Mouse (Mus musculus) testis, adult 2 months (tissue): ENCODE results near the gene Ccdc105.

Experiments
- CTCF ChIP-seq: fragments of 200-500 bp; IDR thresholded peaks from 2 replicates; pipeline ENCODE4 v1.5.1; 2012; ENCODE audit warnings: low read depth, mild to moderate bottlenecking, inconsistent platforms, low read length, moderate library complexity; ENCODE audit not compliant: control insufficient read depth, insufficient read depth, insufficient replicate concordance
- POLR2A ChIP-seq: fragments of 200-500 bp; IDR thresholded peaks from 2 replicates; pipeline ENCODE4 v1.6.1; 2012; ENCODE audit warnings: low read depth, mild to moderate bottlenecking, inconsistent platforms, low read length, moderate library complexity; ENCODE audit not compliant: control insufficient read depth

DNA sequence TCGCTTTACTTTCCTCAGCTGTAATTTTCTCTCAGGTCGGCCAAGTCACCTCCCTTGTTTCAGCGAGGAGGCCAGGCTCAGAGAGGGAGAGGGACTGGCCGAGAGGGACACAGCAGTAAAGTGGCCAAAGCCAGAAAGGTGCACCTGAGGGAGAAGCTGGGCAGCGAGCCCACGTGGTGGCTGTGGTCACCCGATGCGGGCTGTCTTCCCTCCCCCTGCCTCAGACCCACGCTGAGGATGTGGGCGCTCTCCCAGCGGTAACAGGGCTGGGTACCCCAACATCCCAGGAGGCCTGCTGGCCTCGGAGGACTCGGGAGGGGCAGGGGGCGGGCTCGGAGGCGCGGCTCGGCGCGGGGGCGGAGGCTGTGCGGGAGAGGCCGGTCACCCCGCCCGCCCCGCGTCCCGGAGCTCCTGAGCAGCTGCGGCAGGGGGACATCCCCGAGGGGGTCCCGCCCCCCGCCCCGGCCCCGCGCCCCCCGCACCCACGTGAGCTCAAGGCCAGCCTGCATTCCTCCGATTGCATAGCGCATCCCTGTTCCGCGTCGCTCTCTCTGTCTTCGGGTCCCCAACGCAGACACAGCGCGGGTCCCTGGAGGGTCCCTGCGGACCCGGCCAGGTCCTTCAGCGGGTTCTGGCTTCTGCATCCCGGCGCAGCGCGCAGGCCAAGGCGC, 27.3 kb upstream of the Ccdc105 start, which contains the start of gene Slc1a6:
- TF ChIP-seq POLR2A (no peak), CTCF (no peak)
